In the genomic region with DNA sequence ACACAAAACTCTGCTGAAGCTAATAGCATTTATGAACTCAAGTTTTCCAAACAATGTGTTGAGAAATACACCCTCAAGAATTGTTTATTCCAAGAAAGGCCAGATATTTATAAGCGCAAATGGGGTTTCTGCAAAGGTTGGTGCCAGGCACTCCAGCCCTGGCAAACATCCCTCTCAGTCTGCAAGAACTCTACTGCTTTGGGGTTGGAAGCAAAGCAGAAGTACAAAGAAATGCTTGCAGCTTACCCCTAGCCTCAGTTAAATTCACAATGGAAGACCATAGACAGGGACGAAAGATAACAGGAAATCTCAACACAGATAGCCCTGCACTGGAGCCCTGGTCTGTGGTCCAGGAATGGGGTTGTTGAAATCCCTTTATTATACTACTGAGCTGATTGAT, we compare ENCODE assay signal across 14 mouse cellular contexts.
DNase-seq lines count a peak whose midpoint lies in the region; ATAC-seq and TF ChIP-seq lines count a peak whose summit lies in the region.
"Had no signal": no experiment of that assay in that cellular context is flagged by ENCODE, and none has a peak within 500 bp of the region (broad histone marks: within the 10 kb centered on the region; RNA-seq: fewer than 3 reads in every experiment).

No protein-coding gene starts in this region.

- no peaks in the 10 kb centered on the region for H3K27me3 ChIP-seq in hindbrain, embryonic 10.5 days (ENCODE audit: insufficient read depth, poor library complexity, severe bottlenecking)
- H3K27me3 ChIP-seq in hindbrain, embryonic 11.5 days (ENCODE audit: control insufficient read depth, insufficient read depth, low read length), result no peaks in the 10 kb centered on the region
- H3K27me3 ChIP-seq in forebrain, embryonic 12.5 days, result peaks cover 20% of the 10 kb centered on the region
- no peaks in the 10 kb centered on the region for H3K27me3 ChIP-seq in limb, embryonic 10.5 days (ENCODE audit: low read depth, poor library complexity, severe bottlenecking)
- no peaks in the 10 kb centered on the region for H3K27me3 ChIP-seq in midbrain, embryonic 16.5 days (ENCODE audit: control insufficient read depth, insufficient read depth, low read depth, low read length)
- H3K27me3 ChIP-seq in kidney, adult 2 months (replicated peaks; ENCODE audit: control insufficient read depth, insufficient read depth, low read length), result no peaks in the 10 kb centered on the region
- H3K27me3 ChIP-seq: liver, embryonic 13.5 days; megakaryocyte, embryonic 14.5 days had no signal

- no peak for ATAC-seq in hindbrain, embryonic 11.5 days (ENCODE audit: low FRiP score)
- no peak for ATAC-seq in forebrain, embryonic 12.5 days (ENCODE audit: low FRiP score)
- ATAC-seq in midbrain, embryonic 16.5 days, result no peak

- TF ChIP-seq POLR2A in kidney, adult 2 months (IDR thresholded peaks at IDR 0.05; ENCODE audit: low read depth, low read length), result no peak

- whole genome bisulfite sequencing in hindbrain, embryonic 10.5 days, result 80% methylated on average over 2 of the region's 2 CpGs
- WGBS in hindbrain, embryonic 11.5 days, result 84% methylated on average over 2 of the region's 2 CpGs
- WGBS in forebrain, embryonic 12.5 days, result 65% methylated on average over 2 of the region's 2 CpGs
- WGBS in limb, embryonic 10.5 days, result 91% methylated on average over 2 of the region's 2 CpGs
- WGBS in midbrain, embryonic 16.5 days, result 56% methylated on average over 2 of the region's 2 CpGs
- 85% methylated on average over 2 of the region's 2 CpGs for WGBS in kidney, adult 2 months

- no peak for TF ChIP-seq CTCF in kidney, adult 2 months (conservative IDR thresholded peaks at IDR 0.05; ENCODE audit: insufficient read depth, insufficient read length, low read depth, low read length)

- H3K4me2 ChIP-seq in hindbrain, embryonic 11.5 days (replicated peaks; ENCODE audit: low read depth, low read length), result no peak overlapping the region
- peak overlapping the region; percentile 34; the same call in 1 of the 2 replicates for H3K4me2 ChIP-seq in forebrain, embryonic 12.5 days
- H3K4me2 ChIP-seq in midbrain, embryonic 16.5 days (ENCODE audit: low read length), result peak overlapping the region; percentile 21; the same call in 1 of the 2 replicates
- H3K4me2 ChIP-seq: liver, embryonic 13.5 days had no signal

- no peak for DNase-seq in hindbrain, embryonic 10.5 days (ENCODE audit: low spot score)
- DNase-seq in hindbrain, embryonic 11.5 days (ENCODE audit: low spot score), result no peak
- no peak for DNase-seq in limb, embryonic 10.5 days (ENCODE audit: low spot score)
- no peak for DNase-seq in thymus, postnatal 36 days
- no peak for DNase-seq in kidney, adult 2 months
- no peak for DNase-seq in cerebellum, postnatal 14 days
- DNase-seq: cerebellum, adult 9-10 months; heart, adult 18-20 months; kidney, adult 11 months; liver, embryonic 13.5 days; right cerebral cortex, postnatal 14 days had no signal

- no peaks in the 10 kb centered on the region; the same call in 1 of the 2 replicates for H3K9me3 ChIP-seq in hindbrain, embryonic 10.5 days
- H3K9me3 ChIP-seq in hindbrain, embryonic 11.5 days (ENCODE audit: control insufficient read depth, low read length), result no peaks in the 10 kb centered on the region
- no peaks in the 10 kb centered on the region for H3K9me3 ChIP-seq in forebrain, embryonic 12.5 days
- no peaks in the 10 kb centered on the region for H3K9me3 ChIP-seq in limb, embryonic 10.5 days (replicated peaks)
- no peaks in the 10 kb centered on the region for H3K9me3 ChIP-seq in midbrain, embryonic 16.5 days (replicated peaks; ENCODE audit: control insufficient read depth, low read length, poor library complexity, severe bottlenecking)
- H3K9me3 ChIP-seq: megakaryocyte, embryonic 14.5 days had no signal

- no peaks in the 10 kb centered on the region for H3K36me3 ChIP-seq in hindbrain, embryonic 10.5 days
- no peaks in the 10 kb centered on the region for H3K36me3 ChIP-seq in hindbrain, embryonic 11.5 days (ENCODE audit: control insufficient read depth, insufficient read depth, low read length)
- no peaks in the 10 kb centered on the region for H3K36me3 ChIP-seq in forebrain, embryonic 12.5 days (replicated peaks)
- no peaks in the 10 kb centered on the region for H3K36me3 ChIP-seq in limb, embryonic 10.5 days
- no peaks in the 10 kb centered on the region for H3K36me3 ChIP-seq in midbrain, embryonic 16.5 days (ENCODE audit: control insufficient read depth, insufficient read depth, low read length)
- no peaks in the 10 kb centered on the region for H3K36me3 ChIP-seq in kidney, adult 2 months (ENCODE audit: control insufficient read depth, insufficient read depth, low read length)
- H3K36me3 ChIP-seq: liver, embryonic 13.5 days had no signal

- peak overlapping the region; percentile 70 for H3K27ac ChIP-seq in hindbrain, embryonic 10.5 days
- H3K27ac ChIP-seq in hindbrain, embryonic 11.5 days (ENCODE audit: low read depth, low read length), result no peak overlapping the region
- no peak overlapping the region for H3K27ac ChIP-seq in forebrain, embryonic 12.5 days
- peak overlapping the region; percentile 47; the same call in 1 of the 2 replicates for H3K27ac ChIP-seq in limb, embryonic 10.5 days
- peak overlapping the region; percentile 43; the same call in 1 of the 2 replicates for H3K27ac ChIP-seq in midbrain, embryonic 16.5 days (ENCODE audit: low read length)
- H3K27ac ChIP-seq in kidney, adult 2 months (ENCODE audit: insufficient read depth, low read depth, low read length), result no peak overlapping the region
- H3K27ac ChIP-seq: liver, embryonic 13.5 days had no signal

- peaks cover 20% of the 10 kb centered on the region for H3K4me1 ChIP-seq in hindbrain, embryonic 10.5 days (replicated peaks)
- no peaks in the 10 kb centered on the region for H3K4me1 ChIP-seq in hindbrain, embryonic 11.5 days (replicated peaks; ENCODE audit: control insufficient read depth, insufficient read depth, low read length)
- H3K4me1 ChIP-seq in forebrain, embryonic 12.5 days, result peaks cover 19% of the 10 kb centered on the region
- H3K4me1 ChIP-seq in limb, embryonic 10.5 days, result peaks cover 24% of the 10 kb centered on the region
- peaks cover 11% of the 10 kb centered on the region; the same call in 1 of the 2 replicates for H3K4me1 ChIP-seq in midbrain, embryonic 16.5 days (ENCODE audit: control insufficient read depth, insufficient read depth, low read length)
- no peaks in the 10 kb centered on the region for H3K4me1 ChIP-seq in kidney, adult 2 months (ENCODE audit: control insufficient read depth, insufficient read depth, low read length)
- H3K4me1 ChIP-seq: liver, embryonic 13.5 days; megakaryocyte, embryonic 14.5 days had no signal

- no peak overlapping the region for H3K9ac ChIP-seq in hindbrain, embryonic 11.5 days (ENCODE audit: low read depth, low read length)
- no peak overlapping the region for H3K9ac ChIP-seq in forebrain, embryonic 12.5 days
- H3K9ac ChIP-seq in midbrain, embryonic 16.5 days (ENCODE audit: low read depth, low read length), result no peak overlapping the region
- H3K9ac ChIP-seq: liver, embryonic 13.5 days had no signal

- H3K4me3 ChIP-seq in hindbrain, embryonic 10.5 days, result no peak overlapping the region
- H3K4me3 ChIP-seq in hindbrain, embryonic 11.5 days (ENCODE audit: low read depth, low read length), result no peak overlapping the region
- no peak overlapping the region for H3K4me3 ChIP-seq in forebrain, embryonic 12.5 days (replicated peaks)
- H3K4me3 ChIP-seq in limb, embryonic 10.5 days, result no peak overlapping the region
- no peak overlapping the region for H3K4me3 ChIP-seq in midbrain, embryonic 16.5 days (ENCODE audit: low read depth, low read length)
- H3K4me3 ChIP-seq in kidney, adult 2 months (ENCODE audit: insufficient read depth, low read depth, low read length), result no peak overlapping the region
- H3K4me3 ChIP-seq: liver, embryonic 13.5 days; megakaryocyte, embryonic 14.5 days had no signal

Comparison
In these comparisons a context has a peak if more than half of its experiments do, and no peak if none do; other contexts are left out.
1. H3K27ac ChIP-seq: peak in hindbrain, embryonic 10.5 days (single experiment), limb, embryonic 10.5 days (single experiment) and midbrain, embryonic 16.5 days (single experiment); none in hindbrain, embryonic 11.5 days (single experiment), forebrain, embryonic 12.5 days (single experiment) and kidney, adult 2 months (single experiment).